9 mouse cellular contexts compared by ENCODE assay signal in the genomic region with DNA sequence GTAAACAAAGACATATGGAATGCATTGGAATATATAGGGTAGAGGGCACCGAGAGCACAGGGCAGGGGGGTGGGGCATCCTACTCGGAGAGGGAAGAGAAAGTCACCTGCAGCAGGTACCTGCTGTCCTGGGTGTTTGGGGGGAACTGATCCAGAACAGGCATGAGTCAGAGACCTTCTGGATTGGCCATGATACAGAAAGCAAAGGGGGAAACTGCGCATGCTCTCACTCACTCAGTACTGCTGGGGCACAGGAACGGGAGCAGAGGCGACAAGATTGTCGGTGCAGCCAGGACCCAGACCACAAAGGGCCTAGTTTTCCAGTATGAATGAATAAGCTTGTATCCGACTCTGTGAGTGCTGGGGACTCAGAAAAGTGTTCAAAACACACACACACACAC. TPM values are rescaled to one million over a fixed set of nuclear protein-coding genes. Genes with fewer than 3 reads are reported as not detected.
A peak's percentile ranks its signal among the peaks of the same experiment; 100 is the strongest.
DNase-seq lines count a peak whose midpoint lies in the region; ATAC-seq and TF ChIP-seq lines count a peak whose summit lies in the region.
"Had no signal": no experiment of that assay in that cellular context is flagged by ENCODE, and none has a peak within 500 bp of the region (broad histone marks: within the 10 kb centered on the region; RNA-seq: fewer than 3 reads in every experiment).

No protein-coding gene starts in this region.

- peak overlapping the region; percentile 35; the same call in 1 of the 2 replicates for H3K9ac ChIP-seq in heart, embryonic 14.5 days (ENCODE audit: low read length)
- H3K9ac ChIP-seq in heart, embryonic 11.5 days (ENCODE audit: low read depth, low read length): no peak overlapping the region
- no peak overlapping the region for H3K9ac ChIP-seq in lung, postnatal 0 days (replicated peaks; ENCODE audit: low read depth)
- no peak overlapping the region for H3K9ac ChIP-seq in embryonic facial prominence, embryonic 15.5 days
- no peak overlapping the region for H3K9ac ChIP-seq in stomach, postnatal 0 days (ENCODE audit: low read length)
- H3K9ac ChIP-seq: forebrain, postnatal 0 days; midbrain, embryonic 15.5 days had no signal

- DNase-seq in lung, postnatal 0 days (ENCODE audit: low spot score): peak; percentile 38
- no peak for DNase-seq in lung, postnatal 4 days
- peak; percentile 46 for DNase-seq in stomach, postnatal 0 days (ENCODE audit: low spot score)
- DNase-seq in adrenal gland, adult (ENCODE audit: inconsistent age in 2 of 2, low spot score in 1 of 2): no peak
- DNase-seq: forebrain, postnatal 0 days had no signal

- TF ChIP-seq EP300 in lung, postnatal 0 days (IDR thresholded peaks at IDR 0.05): no peak
- TF ChIP-seq EP300 in stomach, postnatal 0 days (optimal IDR thresholded peaks at IDR 0.05): no peak

- 57% methylated on average over 7 of the region's 7 CpGs for WGBS in heart, embryonic 14.5 days
- 69% methylated on average over 7 of the region's 7 CpGs for WGBS in heart, embryonic 11.5 days (ENCODE audit: insufficient replicate concordance)
- 49% methylated on average over 7 of the region's 7 CpGs for WGBS in lung, postnatal 0 days
- 38% methylated on average over 7 of the region's 7 CpGs for WGBS in embryonic facial prominence, embryonic 15.5 days
- 49% methylated on average over 7 of the region's 7 CpGs for WGBS in stomach, postnatal 0 days

- no peaks in the 10 kb centered on the region for H3K27me3 ChIP-seq in heart, embryonic 14.5 days (ENCODE audit: control insufficient read depth, insufficient read depth, low read length)
- H3K27me3 ChIP-seq in heart, embryonic 11.5 days (ENCODE audit: control insufficient read depth, insufficient read depth, low read length): no peaks in the 10 kb centered on the region
- H3K27me3 ChIP-seq in lung, postnatal 0 days (replicated peaks; ENCODE audit: insufficient read depth, low read length): no peaks in the 10 kb centered on the region
- no peaks in the 10 kb centered on the region for H3K27me3 ChIP-seq in embryonic facial prominence, embryonic 15.5 days
- no peaks in the 10 kb centered on the region for H3K27me3 ChIP-seq in stomach, postnatal 0 days (ENCODE audit: control insufficient read depth, insufficient read depth, low read length)
- H3K27me3 ChIP-seq: midbrain, embryonic 15.5 days had no signal

- H3K4me3 ChIP-seq in heart, embryonic 14.5 days (ENCODE audit: control insufficient read depth in 1 of 2, insufficient read depth in 1 of 2, low read depth in 1 of 2, low read length in 2 of 2): no peak overlapping the region
- no peak overlapping the region for H3K4me3 ChIP-seq in heart, embryonic 11.5 days (ENCODE audit: low read depth, low read length)
- H3K4me3 ChIP-seq in lung, postnatal 0 days (ENCODE audit: low read depth, low read length): no peak overlapping the region
- H3K4me3 ChIP-seq in embryonic facial prominence, embryonic 15.5 days (replicated peaks): no peak overlapping the region
- no peak overlapping the region for H3K4me3 ChIP-seq in stomach, postnatal 0 days (ENCODE audit: low read depth, low read length)
- H3K4me3 ChIP-seq: midbrain, embryonic 15.5 days had no signal

- H3K4me1 ChIP-seq in heart, embryonic 14.5 days (ENCODE audit: control insufficient read depth in 2 of 2, insufficient read depth in 2 of 2, low read length in 2 of 2): peaks cover 7 to 14% of the 10 kb centered on the region in 2 experiments; a peak in 2 of 4 replicates
- peaks cover 5% of the 10 kb centered on the region for H3K4me1 ChIP-seq in heart, embryonic 11.5 days (ENCODE audit: control insufficient read depth, insufficient read depth, low read length)
- no peaks in the 10 kb centered on the region; the same call in 1 of the 2 replicates for H3K4me1 ChIP-seq in lung, postnatal 0 days (ENCODE audit: insufficient read depth, low read depth, low read length)
- H3K4me1 ChIP-seq in embryonic facial prominence, embryonic 15.5 days: peaks cover 14% of the 10 kb centered on the region; the same call in 1 of the 2 replicates
- H3K4me1 ChIP-seq in stomach, postnatal 0 days (replicated peaks; ENCODE audit: control insufficient read depth, insufficient read depth): no peaks in the 10 kb centered on the region; the same call in 1 of the 2 replicates
- H3K4me1 ChIP-seq: midbrain, embryonic 15.5 days had no signal

- TF ChIP-seq CTCF in lung, postnatal 0 days (IDR thresholded peaks at IDR 0.05): no peak
- TF ChIP-seq CTCF in stomach, postnatal 0 days (IDR thresholded peaks at IDR 0.05; ENCODE audit: low read depth): no peak

- H3K4me2 ChIP-seq in heart, embryonic 14.5 days (ENCODE audit: low read length): peak overlapping the region; percentile 40; the same call in 1 of the 2 replicates
- no peak overlapping the region for H3K4me2 ChIP-seq in heart, embryonic 11.5 days
- H3K4me2 ChIP-seq in lung, postnatal 0 days (replicated peaks; ENCODE audit: low read depth, low read length): peak overlapping the region; percentile 37; the same call in 1 of the 2 replicates
- 0 out of 2 replicates have a peak overlapping the region, but pooled peaks have one; percentile 26 for H3K4me2 ChIP-seq in embryonic facial prominence, embryonic 15.5 days (replicated peaks)
- no peak overlapping the region for H3K4me2 ChIP-seq in stomach, postnatal 0 days (replicated peaks; ENCODE audit: low read depth)
- H3K4me2 ChIP-seq: midbrain, embryonic 15.5 days had no signal

- ATAC-seq in heart, embryonic 14.5 days (ENCODE audit: insufficient number of reproducible peaks, insufficient read depth, low FRiP score, low read depth): no peak
- ATAC-seq in heart, embryonic 11.5 days (replicated peaks; ENCODE audit: insufficient number of reproducible peaks, low FRiP score, low TSS enrichment): no peak
- no peak for ATAC-seq in lung, postnatal 0 days
- ATAC-seq in embryonic facial prominence, embryonic 15.5 days (ENCODE audit: insufficient number of reproducible peaks, low FRiP score, low TSS enrichment, low read depth): no peak
- peak; percentile 49; the same call in 1 of the 2 replicates for ATAC-seq in stomach, postnatal 0 days (ENCODE audit: low FRiP score, low TSS enrichment)
- ATAC-seq: forebrain, postnatal 0 days; midbrain, embryonic 15.5 days had no signal

- H3K27ac ChIP-seq in heart, embryonic 14.5 days (replicated peaks in 1 of 2; ENCODE audit: control insufficient read depth in 1 of 2, insufficient read depth in 1 of 2, low read depth in 2 of 2, low read length in 2 of 2): peak overlapping the region in 1 of 2 experiments; percentile 55; a peak in 3 of 4 replicates
- H3K27ac ChIP-seq in heart, embryonic 11.5 days (ENCODE audit: low read depth, low read length): no peak overlapping the region
- H3K27ac ChIP-seq in lung, postnatal 0 days (ENCODE audit: low read length): no peak overlapping the region
- H3K27ac ChIP-seq in embryonic facial prominence, embryonic 15.5 days (replicated peaks): 0 out of 2 replicates have a peak overlapping the region, but pooled peaks have one; percentile 55
- no peak overlapping the region for H3K27ac ChIP-seq in stomach, postnatal 0 days (replicated peaks)
- H3K27ac ChIP-seq: midbrain, embryonic 15.5 days had no signal

- no peaks in the 10 kb centered on the region for H3K9me3 ChIP-seq in heart, embryonic 14.5 days (ENCODE audit: control insufficient read depth, low read length)
- H3K9me3 ChIP-seq in heart, embryonic 11.5 days (replicated peaks; ENCODE audit: control insufficient read depth, low read length): no peaks in the 10 kb centered on the region; the same call in 1 of the 2 replicates
- no peaks in the 10 kb centered on the region for H3K9me3 ChIP-seq in lung, postnatal 0 days (ENCODE audit: low read length)
- H3K9me3 ChIP-seq in embryonic facial prominence, embryonic 15.5 days (replicated peaks): no peaks in the 10 kb centered on the region
- H3K9me3 ChIP-seq in stomach, postnatal 0 days (ENCODE audit: control insufficient read depth, low read length): no peaks in the 10 kb centered on the region
- H3K9me3 ChIP-seq: midbrain, embryonic 15.5 days had no signal

- no peaks in the 10 kb centered on the region for H3K36me3 ChIP-seq in heart, embryonic 14.5 days (ENCODE audit: control insufficient read depth, insufficient read depth, low read length)
- H3K36me3 ChIP-seq in heart, embryonic 11.5 days (ENCODE audit: control insufficient read depth, insufficient read depth, low read length): no peaks in the 10 kb centered on the region
- no peaks in the 10 kb centered on the region for H3K36me3 ChIP-seq in lung, postnatal 0 days (ENCODE audit: insufficient read depth, low read length)
- H3K36me3 ChIP-seq in embryonic facial prominence, embryonic 15.5 days: no peaks in the 10 kb centered on the region
- H3K36me3 ChIP-seq in stomach, postnatal 0 days (ENCODE audit: control insufficient read depth, insufficient read depth, low read length): no peaks in the 10 kb centered on the region
- H3K36me3 ChIP-seq: midbrain, embryonic 15.5 days had no signal

RNA-seq across cellular contexts. Expression of a gene that starts 36.5 kb away (rescaled TPM):
- polyA plus RNA-seq in heart, embryonic 14.5 days (2014; fragmentation: Nextera tagmentation; extraction: Ambion mirVana): 42.8 and 46.5 TPM in 2 replicates
- 39.9 and 42.1 TPM in 2 replicates for polyA plus RNA-seq in heart, embryonic 11.5 days (2014; fragmentation: Nextera tagmentation; extraction: Ambion mirVana)
- 56.0 and 61.5 TPM in 2 replicates for polyA plus RNA-seq in lung, postnatal 0 days (2015; fragmentation: Nextera tagmentation; extraction: Ambion mirVana)
- polyA plus RNA-seq in embryonic facial prominence, embryonic 15.5 days (2015; fragmentation: Nextera tagmentation; extraction: Ambion mirVana): 31.5 and 31.9 TPM in 2 replicates
- polyA plus RNA-seq in stomach, postnatal 0 days (2015; fragmentation: Nextera tagmentation; extraction: Ambion mirVana): 11.3 and 12.5 TPM in 2 replicates

Comparison
In these comparisons a context has a peak if more than half of its experiments do, and no peak if none do; other contexts are left out.
1. H3K4me2 ChIP-seq: peak in heart, embryonic 14.5 days (single experiment), lung, postnatal 0 days (single experiment) and embryonic facial prominence, embryonic 15.5 days (single experiment); none in heart, embryonic 11.5 days (single experiment) and stomach, postnatal 0 days (single experiment).
2. DNase-seq: peak in lung, postnatal 0 days (single experiment) and stomach, postnatal 0 days (single experiment); none in lung, postnatal 4 days (0 of 2) and adrenal gland, adult (0 of 2).